Mouse (Mus musculus) large intestine, adult 2 months (tissue): Measurements from ENCODE around the gene Farsa. TPM values are rescaled to one million over a fixed set of nuclear protein-coding genes. Genes with fewer than 3 reads are reported as not detected.

Experiments used
- DNase-seq: peaks from one replicate; pipeline ENCODE4 v3.0.0-alpha.2; 2012; ENCODE audit warnings: low read depth, low spot score
- WGBS: fragments of 180-500 bp; shearing (Covaris S2); methylation state at CpG from one replicate; pipeline ENCODE4 v1.1.7; 2018; 5-methylcytosine and 5-hydroxymethylcytosine counted together
- polyA plus RNA-seq: library from polyadenylated mRNA; depleted of rRNA; stranded (reverse); fragments of >200 nt; gene quantifications from 2 replicates; pipeline ENCODE4 v1.2.3, GENCODE M21; 2012

Farsa gene
- polyA plus RNA-seq, 1 experiment, result 54.2 TPM

DNA sequence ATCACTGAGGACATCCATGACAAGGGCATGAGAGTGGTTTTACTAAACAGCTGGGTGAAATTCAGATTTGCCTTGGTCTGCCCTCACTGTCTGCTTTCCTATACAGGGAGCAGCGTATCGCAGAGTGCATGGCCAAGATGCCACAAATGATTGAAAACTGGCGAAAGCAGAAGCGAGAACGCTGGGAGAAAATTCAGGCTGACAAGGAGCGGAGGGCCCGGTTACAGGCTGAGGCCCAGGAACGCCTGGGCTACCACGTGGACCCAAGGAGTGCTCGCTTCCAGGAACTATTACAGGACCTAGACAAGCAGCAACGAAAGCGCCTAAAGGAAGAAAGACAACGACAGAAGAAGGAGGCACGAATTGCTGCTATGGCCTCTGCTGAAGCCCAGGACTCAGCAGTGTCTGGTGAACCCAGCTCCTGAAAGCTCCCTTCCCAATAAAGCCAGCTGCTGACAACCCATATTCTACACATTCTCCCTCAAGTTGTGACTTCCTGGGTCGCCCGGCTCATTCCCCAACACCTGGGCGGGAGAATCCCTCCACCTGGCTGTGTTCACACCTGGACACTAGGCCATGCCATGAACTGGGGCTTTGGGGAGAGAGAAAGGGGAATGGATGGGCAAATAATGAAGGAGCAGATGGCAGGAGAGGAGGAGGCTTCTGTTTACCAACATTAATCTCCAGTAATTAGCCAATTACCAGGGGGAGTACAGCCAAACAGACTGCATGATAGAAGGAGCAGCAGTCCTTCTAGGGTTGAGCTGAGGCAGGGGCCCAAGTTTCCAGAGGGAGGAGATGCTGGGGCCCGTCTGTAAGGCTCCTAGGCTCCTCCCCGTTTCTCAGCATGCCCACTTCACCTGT, 22.6 kb upstream of the Farsa start:
- no peak for DNase-seq
- WGBS, result 80% methylated on average over 19 of the region's 19 CpGs

DNA sequence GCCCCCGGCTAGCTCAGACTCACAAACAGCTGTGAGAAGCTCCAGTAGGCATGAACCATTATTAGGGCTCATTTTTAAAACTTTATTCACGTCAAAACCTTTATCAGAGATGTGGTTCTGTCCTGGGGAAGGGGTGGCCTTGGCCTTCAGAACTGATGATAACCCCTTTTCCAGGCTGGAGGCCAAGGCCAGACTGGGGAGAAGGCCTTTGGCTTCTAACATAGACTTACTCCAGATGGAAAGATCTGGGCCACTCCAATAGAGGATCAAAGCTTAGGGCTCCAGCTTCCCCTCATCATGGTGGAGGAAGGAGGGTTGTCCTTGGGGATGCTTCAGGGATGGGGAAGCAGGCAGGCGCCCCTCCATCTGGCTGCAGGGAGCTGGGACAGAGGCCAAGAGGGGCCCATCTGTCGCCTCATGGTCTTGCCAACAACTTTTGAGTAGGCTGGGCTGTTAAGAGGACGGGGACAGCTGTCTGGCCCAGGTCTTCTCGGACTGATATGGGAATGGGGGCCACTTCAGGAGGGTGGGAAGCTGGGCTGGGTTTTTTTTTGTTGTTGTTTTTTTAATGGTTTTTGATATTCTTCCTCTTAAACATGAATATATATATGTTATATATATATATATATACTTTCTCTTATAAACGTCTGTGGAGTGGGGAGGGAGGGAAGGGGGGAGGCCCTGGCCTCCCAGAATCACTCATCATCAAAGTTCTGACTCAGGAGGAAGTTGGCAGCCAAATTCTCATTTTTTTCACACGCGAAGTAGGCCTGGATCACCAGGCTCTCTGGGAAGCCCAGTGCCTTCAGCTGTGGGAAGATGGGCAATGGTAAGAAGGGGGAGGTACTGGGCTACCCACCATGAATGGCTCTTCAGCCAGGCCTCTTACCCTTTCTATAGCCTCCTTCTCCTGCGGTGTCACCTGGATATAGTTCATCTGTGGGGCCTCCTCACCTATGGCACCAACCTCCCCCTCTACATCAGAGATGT, 21.6 kb upstream of the Farsa start:
- WGBS, result 58% methylated on average over 10 of the region's 10 CpGs
- DNase-seq, result no peak

DNA sequence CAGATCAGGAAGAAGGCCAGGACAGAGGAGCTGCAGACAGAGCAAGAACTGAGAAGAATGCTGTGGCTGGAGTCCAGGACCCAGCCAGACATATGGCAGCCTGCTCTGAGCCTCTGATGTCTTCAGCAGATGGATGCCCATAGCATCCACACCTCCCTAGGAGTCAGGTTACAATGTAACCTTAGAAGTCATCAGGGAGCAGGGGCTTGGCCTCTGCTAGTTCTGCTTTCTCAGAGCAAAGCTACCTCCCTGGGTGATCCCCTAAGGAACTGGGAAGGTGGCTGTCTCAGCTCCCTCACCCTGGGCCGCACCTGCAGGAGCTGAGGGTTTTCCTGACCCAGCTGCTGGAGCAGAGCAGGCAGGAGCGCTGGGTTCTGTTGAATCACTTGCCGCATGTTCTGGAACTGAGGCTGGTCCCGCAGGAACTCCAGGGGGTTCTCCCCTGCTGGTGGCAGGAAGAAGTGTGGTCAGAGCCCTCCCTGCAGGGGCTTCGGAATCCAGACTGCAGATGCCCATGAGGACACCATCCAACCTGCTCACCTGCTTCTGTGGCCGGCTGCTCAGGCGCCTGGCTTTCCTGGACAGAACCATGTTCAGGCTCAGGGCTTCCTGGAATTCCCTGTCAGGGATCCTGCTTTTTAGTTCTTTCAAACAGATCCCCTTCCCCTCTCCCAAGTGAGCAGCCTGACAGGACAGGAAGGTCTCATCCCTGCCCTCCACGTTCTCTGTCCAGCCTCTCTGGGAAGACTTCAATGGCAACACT, 19.5 kb upstream of the Farsa start:
- DNase-seq, result no peak
- 78% methylated on average over 8 of the region's 8 CpGs for WGBS

DNA sequence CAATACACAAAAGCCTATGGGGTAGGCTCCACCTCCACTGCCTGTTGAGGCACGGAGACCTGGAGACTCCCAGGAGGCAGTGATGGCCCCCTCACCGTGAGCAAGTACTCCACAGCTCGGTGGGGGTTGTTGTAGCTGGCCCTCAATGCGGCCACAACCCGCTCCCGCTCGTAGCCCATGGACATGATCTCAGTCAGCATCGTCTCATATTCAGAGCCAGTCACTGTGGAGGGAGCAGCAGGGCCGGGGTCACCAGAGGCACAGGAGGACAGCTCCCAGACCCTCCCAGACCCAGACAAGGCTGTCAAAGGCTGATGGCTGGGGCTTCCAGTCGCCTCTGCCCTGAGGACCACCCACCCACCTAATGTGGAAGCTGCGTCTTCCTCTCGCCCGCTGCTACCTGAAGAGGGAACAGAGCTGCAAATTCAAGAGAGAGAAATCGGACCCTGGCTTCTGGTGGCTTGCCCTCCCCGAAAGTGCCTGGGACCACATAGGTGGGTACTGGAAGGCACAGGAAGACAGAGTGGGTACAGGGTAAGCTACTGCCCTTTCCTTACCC, 18.8 kb upstream of the Farsa start:
- no peak for DNase-seq
- WGBS, result 90% methylated on average over 15 of the region's 15 CpGs

DNA sequence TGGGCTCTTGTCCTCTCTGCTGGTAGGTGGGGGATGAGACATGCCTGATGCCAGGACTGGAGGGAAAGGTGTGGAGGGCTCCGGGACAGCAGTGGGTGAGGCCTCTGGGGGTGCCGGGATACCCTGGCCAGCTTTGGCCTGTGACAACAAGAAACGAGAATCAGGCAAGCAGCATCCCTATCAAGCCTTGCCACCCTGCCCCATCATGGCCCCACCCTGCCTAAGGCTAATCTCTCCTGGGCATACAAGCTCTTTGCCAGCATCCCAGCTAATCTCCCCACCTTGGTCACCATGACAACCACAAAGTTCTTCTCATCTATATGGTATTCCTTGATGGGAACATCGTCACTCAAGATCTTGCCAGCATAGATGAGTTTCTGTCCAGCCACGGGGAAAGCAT, 18.3 kb upstream of the Farsa start:
- no peak for DNase-seq
- 79% methylated on average over 5 of the region's 5 CpGs for WGBS

DNA sequence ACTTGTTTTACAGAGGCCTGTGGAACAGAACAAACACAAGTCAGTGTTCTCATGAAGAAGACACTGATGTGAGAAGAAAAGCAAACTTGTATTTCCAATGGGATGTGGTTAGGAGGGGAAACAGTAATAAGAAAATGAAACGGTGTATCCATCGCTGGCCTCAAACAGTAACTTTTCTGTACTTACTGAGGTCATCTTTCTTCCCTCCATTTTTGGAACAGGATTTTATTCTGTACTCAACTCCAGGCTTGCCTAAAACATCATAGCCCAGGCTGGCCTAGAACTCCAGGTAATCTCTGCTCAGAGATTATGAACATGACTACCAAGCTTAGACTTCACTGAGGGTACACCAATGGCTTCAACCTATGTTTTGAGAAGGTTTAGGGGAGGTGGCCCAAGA, 17.4 kb upstream of the Farsa start:
- 58% methylated on average over 2 of the region's 2 CpGs for WGBS
- DNase-seq, result no peak

DNA sequence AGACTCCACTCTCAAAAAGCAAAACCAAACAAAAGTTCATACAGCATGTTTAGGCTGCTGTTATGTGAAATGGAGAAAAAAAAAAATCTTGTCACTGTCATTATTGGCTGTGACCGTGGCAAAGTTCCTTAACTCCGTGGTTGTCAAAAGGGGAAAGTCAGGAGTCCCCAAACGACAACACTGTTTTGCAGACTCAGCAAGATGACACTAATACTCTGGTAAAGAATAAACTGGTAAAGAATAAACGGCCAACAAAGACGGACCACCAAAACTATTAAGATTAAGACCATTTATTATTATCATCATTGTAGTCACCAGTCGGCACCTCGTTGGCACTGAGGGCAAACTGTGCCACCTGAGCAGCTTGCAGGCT, 16.9 kb upstream of the Farsa start:
- DNase-seq, result no peak
- WGBS, result under 1% methylated on average over 7 of the region's 7 CpGs

DNA sequence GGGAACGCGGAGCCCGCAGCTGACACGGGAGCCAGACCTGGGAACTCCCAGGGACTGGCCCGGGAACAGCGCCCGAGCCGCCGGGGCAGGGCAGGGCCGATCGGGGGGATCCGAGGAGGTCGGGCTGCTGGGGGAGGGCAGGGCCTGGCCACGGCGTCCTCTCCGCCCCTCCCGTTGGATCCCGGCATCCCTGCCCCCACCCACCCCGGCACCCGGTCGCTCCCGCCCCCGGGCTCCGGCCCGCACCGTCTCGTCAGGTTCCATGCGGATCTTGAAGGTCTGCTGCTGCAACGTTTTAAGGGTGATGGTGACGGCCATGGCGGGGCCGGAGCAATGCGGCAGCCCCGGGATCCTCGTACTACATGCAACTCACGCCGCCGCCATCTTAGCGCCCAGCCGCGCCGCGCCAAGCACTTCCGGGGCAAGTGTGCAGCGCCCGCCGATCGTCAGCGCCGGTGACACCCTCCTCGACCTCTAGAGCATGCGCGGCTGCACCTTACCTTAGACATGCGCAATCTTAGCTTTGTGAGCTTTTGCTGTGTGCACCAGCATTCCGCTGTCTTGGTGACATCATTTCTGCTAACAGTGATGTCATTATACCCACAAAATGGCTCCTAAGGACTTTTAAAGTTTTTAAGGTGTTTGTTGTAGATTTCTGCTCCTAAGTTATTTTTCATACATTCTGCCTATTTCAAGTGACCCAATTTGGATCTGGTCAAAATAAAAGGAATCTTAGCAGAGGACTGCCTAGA, 16.4 kb upstream of the Farsa start, which contains the start of gene Rad23a:
TSS of gene Rad23a (minus strand) at position 418 of the 752 bp plus-strand sequence.
- 1% methylated on average over 55 of the region's 55 CpGs for WGBS
- DNase-seq, result peak; percentile 82

DNA sequence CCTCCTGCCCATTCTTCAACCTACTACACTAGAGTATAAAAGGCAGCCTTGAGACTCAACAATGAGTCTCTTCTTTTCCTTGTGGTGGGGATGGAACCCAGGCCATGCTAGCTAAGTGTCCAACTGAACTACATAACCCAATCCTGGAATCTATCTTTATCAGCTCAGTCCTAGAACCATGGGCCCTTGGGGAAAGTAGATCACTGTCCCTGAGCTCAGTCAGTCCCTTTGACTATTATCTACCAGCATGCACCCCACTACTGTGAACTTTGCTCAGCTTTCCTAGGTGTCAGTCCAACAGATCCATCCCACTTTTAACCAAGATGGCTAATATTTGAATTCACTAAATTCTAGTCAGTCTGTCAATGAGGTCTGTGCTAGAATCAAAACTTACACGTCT, 15.3 kb upstream of the Farsa start:
- WGBS, result 68% methylated on average over 1 of the region's 1 CpGs
- DNase-seq, result no peak

DNA sequence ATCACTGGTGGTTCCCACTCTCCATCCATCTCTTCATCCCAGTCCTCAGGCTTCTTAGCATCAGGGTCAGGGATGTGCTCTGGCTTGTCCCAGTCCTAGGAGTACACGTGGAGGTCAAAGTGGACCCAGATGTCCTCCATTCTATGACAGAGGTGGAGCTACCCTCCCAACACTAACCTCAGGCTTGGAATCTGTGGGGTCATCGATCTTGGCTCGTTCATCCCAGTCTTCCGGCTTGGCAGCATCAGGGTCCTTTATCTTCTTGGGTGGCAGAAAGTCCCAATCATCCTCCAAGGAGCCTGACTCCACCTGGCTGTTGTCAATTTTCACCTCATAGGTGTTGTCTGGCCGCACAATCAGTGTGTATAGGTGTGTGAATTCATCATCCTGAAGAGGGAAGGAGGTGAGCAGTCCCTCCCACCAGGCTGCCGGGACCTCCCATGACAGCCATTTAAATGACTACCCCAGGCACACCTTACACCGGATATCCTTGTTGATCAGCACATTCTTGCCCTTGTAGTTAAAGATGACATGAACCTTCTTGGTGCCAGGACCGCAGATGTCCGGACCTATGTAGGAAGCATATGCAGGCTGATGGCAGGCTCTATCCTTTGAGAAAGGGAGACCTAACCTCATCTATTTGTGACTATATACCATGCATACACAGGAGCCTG, 12.3 kb upstream of the Farsa start:
- 67% methylated on average over 9 of the region's 9 CpGs for WGBS
- no peak for DNase-seq

DNA sequence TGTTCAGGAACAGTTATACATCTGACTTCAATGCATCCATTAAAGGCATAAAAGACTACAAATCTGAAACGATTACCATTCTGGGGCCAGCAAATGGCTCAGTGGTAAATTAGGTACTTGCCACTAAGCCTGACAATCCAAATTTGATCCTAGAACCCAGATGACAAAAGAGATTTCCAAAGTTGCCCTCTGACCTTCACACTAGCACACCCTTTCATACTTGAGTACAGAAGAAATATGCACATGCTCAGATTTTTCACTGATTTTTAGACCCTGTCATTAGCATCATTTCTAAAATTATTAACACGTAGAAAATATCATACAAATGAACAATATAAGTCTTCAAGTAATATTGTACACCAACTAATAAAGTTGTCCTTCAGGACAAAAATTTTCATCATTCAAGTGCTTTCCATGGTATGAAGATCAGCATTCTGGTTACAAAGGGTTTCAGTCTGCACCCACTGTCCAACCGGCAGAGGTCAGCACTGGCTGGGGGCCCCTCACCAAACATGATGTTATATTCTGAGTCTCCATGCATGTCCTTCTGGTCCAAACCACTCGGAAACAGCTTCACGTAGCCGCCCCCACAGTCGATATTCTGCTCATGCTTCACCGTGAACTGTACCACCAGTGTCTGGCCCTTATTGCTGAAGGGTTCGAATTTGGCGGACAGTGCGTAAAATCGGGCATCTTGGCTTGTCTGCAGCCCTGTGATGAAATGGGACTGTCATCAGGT, 11.3 kb upstream of the Farsa start:
- 8% methylated on average over 12 of the region's 12 CpGs for WGBS

DNA sequence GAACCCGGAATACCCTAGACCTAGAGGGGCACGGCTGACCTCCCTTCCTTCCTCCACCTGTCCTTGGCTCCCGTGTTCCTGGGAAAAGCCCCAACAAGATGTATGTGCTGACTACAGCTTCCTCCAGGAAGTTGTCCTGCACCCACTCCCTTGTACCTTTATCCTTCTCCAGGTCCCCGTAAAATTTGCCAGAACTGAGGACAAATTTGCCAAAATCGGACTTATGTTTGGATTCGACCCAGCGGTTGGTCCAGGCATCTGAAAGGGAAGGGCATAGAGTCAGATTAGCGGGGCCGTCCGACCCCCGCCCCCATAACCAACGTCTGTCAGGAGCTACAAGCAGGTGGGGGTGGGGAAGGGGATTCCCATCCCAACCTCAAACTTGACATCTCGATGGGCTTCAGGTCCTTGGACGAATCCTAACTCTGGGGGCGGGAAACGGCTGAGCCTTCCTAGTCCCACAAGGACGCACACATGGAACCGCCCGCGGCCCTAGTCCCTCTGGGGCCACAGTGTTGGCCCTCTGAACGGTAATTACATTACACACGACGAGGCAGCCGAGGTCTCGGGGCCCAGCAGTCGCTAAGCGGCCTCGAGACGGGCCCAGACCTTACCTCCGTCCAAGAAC, 10.6 kb upstream of the Farsa start:
- DNase-seq, result no peak

More for the DNA sequence above, 11.3 kb upstream of the Farsa start:
- no peak for DNase-seq

DNA sequence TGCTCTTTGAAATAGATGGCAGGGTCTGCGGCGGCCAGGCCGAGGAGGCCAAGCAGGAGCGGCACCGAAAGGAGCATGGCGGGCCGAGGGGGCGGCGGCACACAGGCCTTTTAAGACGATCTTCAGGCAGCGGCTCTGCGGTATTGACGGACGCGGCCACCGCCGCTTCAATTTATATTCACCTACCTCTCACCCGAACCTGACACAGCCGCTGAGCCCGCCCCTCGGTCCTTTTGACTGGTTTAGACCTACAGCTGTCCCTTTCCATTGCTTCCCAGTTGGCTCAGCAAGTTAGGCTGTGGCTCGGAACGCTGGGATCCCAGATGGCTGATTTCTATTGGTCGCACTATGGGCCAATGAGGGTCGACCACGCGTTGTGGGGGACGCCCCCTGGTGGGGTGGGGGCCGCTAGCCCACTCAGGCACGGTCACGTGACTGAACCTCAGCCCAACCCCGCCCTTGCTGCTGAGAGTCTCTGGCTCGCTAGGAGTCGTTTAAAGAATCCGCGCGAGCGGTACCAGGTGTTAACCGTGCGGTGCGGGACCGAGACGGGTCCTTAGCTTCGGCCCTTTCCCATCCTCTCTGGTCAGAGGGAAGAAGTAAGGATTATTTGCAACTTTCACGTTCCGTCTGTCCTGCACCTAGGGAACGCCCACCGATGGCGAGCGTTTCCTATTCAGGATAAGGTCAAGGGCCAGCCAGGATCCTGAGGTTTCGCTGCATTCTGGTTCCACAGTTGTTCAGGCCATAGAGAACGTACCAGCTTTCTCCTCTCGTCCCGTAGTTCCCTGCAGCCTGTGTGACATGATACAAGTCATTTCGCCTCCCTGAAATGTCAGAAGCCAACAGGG, 9.8 kb upstream of the Farsa start, which contains the start of gene Calr:
TSS of gene Calr (minus strand) at position 213 of the 851 bp plus-strand sequence.
- WGBS, result 1% methylated on average over 55 of the region's 55 CpGs
- peak; percentile 98 for DNase-seq

More for the DNA sequence above, 10.6 kb upstream of the Farsa start:
- WGBS, result under 1% methylated on average over 30 of the region's 30 CpGs

DNA sequence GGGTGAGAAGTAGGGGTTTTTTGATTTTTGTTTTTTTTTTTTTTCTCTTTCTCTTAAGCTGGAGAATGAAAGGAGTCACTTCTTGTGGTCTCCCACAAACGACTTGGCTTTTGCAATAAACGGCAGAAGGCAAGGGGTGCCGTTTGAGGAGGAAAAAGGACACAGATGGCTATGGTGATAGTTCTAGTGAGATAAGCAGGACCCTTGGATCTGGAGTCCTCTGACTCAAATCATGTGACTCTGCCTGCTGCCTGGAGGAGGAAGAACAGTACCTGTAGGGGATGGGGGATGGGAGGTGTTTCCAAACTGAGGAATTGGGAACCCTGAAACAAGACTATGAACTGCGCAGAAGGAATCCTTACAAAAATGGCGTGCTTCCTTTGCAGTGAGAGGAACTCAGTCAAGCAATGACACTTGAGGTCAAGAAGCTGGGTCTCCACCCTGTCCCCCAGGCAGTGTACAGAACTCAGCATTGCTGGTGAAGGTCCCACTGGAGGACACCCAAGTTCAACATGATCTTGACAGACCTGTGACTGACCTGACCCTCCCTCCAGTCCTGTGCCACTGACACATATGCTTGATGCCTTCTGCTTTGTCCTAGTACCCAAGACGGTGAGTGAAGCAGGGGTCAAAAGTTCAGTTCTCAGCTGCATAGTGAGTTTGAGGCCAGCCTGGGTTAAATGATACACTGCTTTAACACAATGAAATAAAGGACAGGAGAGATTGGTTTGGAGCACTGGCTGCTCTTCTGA, 8.9 kb upstream of the Farsa start:
- 33% methylated on average over 6 of the region's 6 CpGs for WGBS
- DNase-seq, result no peak

DNA sequence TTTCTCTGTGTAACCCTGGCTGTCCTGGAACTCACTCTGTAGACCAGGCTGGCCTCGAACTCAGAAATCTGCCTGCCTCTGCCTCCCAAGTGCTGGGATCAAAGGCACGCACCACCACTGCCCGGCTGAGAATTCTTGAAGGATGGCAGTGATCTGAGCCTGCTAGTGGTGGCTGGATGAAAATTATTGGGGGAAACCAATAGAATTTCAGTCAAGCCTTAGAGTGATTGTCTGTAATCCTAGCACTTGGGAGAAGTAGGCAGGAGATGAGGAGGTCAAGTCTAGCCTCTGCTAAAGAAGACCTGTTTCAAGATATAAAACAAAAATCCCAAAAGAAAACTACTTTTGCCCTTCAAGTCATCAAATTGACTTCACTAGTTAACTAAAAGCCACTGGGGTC, 355 bp upstream of the Farsa start:
- 93% methylated on average over 3 of the region's 3 CpGs for WGBS
- DNase-seq, result no peak
